Mouse (Mus musculus) megakaryocyte, embryonic 14.5 days (primary cell): ENCODE data around the gene Ndst2.

Source experiments
- FLI1 ChIP-seq: IDR thresholded peaks from 2 replicates; pipeline ENCODE4 v1.6.1; 2012; ENCODE audit warnings: low read length, inconsistent platforms, mixed read lengths
- GATA1 ChIP-seq: IDR thresholded peaks from 3 replicates; pipeline ENCODE4 v1.6.1; 2012; ENCODE audit warnings: mixed read lengths, low read length, inconsistent platforms, borderline replicate concordance

DNA sequence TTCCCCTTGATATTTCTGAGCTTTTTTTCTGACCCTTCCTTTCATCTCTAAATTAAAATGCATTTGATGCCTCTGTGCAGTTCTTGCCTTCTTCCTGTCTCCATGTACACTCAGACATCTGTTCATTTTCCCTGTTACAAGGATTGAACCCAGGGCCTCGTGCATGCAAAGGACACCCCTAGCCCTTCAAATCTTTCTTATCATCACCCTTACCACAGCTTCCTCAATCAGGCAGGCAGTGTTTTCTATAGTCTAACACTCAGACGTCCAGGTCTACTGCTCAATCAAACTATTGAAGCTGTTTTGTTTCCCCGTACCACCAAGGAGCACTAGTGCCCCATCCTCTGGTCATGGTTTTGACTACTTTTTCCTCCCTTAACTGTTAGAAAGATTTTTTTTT lies 19.4 kb upstream of the Ndst2 start:
- TF ChIP-seq GATA1, result no peak
- TF ChIP-seq FLI1, result no peak
